Mouse (Mus musculus) thymus, adult 18-20 months (tissue): ENCODE measurements around the gene Zfp385b.
"Not testable (repeated sequence)": the region's sequence is repeated elsewhere in the genome, so short reads cannot be mapped to it uniquely, and the experiment has no call there.

Experiments
- DNase-seq, 2 experiments: peaks; one replicate each; pipeline ENCODE4 v3.0.0; 2022; ENCODE audit warnings: mixed read lengths in 2 of 2

The Zfp385b gene

GRCm38 (mm10) chr2:77454341-77454937, 365.0 kb downstream of the Zfp385b start:
- DNase-seq, result no peak

- no peak for DNase-seq
These were observed 365.7 kb downstream of the Zfp385b start for GRCm38 (mm10) chr2:77453786-77454185.

GRCm38 (mm10) chr2:77450017-77450416, 369.4 kb downstream of the Zfp385b start:
- not testable (repeated sequence) for DNase-seq

DNA sequence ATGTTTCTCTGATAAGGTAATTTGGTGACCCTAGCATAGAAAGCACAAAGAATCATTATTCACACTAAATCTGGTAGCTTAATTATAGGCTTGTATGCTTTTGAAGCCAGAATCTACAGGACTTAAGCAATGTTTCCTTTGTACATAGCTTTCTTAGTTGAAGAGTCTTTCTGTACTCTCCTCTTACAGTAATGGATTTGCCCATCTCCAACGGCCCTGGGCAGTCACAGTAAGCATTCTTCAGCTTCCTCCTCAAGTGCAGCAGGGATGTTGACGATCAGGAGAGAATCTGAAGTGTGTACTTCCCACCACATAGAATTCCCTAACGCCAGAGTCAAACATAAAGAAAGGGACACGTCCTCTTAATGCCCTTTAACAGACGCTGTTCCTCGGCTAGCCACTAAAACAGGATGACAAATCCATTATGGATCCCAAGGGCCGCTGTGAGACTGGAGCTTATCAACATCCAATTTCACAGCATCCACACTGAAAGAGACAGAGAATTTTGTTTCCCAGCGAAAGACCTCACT, 370.4 kb downstream of the Zfp385b start:
- DNase-seq, result no peak

DNA sequence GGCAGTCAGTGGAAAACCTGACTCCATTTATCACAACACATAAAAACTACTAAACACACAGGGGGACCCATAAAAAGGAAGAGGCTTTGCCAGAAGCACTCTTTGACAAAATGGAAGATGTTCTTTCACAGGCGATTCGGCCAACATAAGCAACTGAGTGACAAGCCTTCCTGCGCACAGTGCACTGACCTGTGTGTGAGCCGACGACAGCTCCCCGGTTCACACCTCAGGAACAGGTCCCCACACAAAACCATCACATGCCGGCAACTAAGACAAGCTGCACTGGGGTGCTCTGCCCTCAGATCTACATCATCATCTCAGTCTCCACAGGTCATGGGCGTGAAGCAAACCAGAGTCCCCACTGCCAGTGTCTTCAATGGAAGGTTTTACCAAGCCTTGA, 375.2 kb downstream of the Zfp385b start:
- no peak for DNase-seq

DNA sequence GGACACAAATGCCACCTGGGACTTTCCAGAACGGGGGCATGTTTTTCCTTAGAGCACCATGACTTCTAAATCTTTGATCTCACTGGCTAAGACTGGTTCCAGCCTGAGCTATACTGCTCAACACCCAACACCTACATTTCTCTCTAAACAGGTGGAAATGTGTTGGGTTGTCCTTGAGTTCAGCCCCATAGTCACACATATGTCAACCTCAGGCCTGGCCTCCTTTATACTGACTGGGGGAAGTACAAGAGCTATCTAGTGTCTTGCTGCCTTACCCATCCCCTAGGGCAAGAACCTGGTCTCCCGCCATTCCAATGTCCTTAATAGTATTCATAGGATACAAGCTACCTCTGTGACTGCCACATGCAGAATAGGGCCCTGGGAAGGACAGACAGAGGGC, 378.8 kb downstream of the Zfp385b start:
- DNase-seq, result no peak

GRCm38 (mm10) chr2:77436241-77436759, 383.1 kb downstream of the Zfp385b start:
- no peak for DNase-seq

DNA sequence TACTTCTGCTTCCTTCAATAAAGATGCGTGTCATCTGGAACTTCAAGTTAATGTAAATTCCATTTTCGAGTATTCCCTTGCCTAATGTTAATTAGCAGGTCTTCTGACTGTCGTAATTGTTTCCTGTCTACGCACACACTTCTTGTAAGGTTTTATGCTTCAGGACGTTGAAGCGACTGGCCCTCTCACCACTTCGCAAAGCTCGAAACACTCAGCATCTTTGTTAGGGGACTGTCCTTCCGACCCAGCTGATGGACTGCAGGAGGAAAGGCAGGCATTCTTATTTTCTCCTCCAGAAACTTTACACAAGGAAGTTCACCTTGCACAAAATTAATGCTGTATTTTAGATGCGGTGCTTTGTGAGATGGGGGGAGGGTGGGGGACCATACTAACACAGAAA, 400.0 kb downstream of the Zfp385b start:
- no peak for DNase-seq

DNA sequence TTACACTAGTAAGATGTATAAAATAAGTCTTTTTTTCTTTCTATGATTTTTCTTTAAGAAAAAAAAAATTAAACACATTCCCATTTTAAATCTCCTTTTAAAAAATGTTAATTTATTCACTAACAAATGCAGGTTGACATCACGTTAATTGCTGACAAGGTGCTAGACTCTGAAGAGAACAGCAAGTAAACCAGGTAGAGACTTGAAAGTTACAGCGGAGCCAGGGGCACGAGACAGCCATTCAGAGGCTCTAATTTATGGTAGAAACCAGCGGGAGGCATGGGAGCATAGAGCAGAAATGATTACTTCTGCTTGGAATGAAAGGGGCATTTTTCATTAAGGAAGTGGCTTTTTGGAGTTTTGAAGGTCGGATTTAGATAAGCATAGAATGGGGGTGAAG, 401.4 kb downstream of the Zfp385b start:
- no peak for DNase-seq

DNA sequence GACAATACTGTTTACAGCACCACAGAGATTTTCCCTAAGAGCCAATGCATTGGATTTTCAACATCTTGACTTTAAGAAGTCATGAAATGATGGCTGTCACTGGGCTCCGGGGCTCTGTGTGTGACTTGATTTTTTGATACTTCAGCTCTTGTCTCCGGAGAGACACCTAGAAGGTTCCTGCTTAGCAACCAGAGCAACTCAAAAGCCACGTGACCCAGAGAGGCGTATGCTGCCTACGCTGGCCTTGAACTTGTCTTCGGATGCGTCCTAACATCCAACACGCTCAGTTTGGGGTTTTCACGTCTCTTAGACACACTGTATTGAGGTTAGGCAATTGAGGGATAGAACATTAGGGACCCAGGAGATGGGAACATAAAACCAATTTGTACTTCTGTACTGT, 407.3 kb downstream of the Zfp385b start:
- no peak for DNase-seq

DNA sequence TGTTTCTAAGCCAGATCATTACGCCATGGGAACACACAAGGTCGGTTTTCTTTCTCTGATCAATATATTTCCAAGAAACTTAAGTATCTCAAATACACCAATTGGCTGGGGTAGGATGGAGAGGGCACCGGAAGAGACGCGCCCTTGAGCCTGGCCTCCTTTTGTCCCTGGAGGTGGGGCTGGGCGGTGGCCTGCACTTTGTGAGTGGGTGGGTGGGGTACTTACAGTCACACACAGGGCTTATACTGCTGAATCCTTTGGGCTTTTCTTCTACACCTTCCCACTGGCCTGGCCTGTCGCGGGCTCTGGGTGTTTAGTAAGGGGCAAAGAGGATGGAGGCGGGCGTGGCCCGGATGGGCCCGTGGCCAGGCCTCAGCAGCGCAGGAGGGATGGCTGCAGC, 407.8 kb downstream of the Zfp385b start:
- DNase-seq, result no peak

- DNase-seq, result no peak
These were observed 409.8 kb downstream of the Zfp385b start for GRCm38 (mm10) chr2:77409521-77410135.

DNA sequence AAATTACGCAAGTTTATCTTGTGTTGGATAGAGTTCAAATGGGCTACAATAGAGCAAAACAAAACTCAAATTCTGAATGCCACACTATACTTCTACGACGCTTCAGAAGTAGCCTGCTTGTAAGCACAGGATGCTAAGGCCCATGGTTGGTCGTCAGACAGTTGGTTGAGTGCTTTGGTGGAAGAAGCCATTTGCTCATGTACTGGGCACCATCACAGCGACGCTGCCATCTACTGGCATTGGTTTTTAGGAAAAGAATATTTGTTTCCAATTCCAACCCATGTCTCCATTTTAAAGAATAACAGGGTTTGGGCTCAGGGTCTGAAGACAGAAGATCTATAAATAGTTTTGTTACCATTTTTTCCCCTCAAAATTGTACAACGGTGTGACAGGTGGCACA, 410.5 kb downstream of the Zfp385b start:
- no peak for DNase-seq

GRCm38 (mm10) chr2:77402329-77402728, 417.1 kb downstream of the Zfp385b start:
- no peak for DNase-seq

- no peak for DNase-seq
These were observed 417.8 kb downstream of the Zfp385b start for GRCm38 (mm10) chr2:77401438-77402235.

DNA sequence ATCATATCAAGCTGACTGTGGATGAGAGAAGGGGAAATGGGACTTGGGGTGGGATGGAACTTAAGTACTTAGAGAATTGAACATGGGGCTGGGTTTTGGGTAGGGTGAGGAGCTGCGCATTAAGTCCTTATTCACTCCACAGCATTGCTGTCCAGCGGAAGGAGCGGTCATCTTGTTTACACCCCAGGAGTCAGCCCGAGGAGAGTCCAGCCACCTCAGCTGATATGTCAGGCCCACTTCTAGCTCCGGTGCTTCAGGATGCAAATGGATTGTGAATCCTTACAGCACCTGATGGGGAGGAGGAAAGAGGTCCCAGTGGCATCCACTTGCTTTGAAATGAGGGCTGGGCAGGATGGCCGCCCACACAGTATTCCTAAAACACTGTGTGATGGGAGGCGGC, 425.6 kb downstream of the Zfp385b start:
- no peak for DNase-seq

- DNase-seq, result no peak
These were observed 431.3 kb downstream of the Zfp385b start for GRCm38 (mm10) chr2:77388186-77388585.

- DNase-seq, result no peak
These were observed 432.9 kb downstream of the Zfp385b start for GRCm38 (mm10) chr2:77386515-77386914.

- DNase-seq, result no peak
These were observed 436.7 kb downstream of the Zfp385b start for GRCm38 (mm10) chr2:77382766-77383165.

DNA sequence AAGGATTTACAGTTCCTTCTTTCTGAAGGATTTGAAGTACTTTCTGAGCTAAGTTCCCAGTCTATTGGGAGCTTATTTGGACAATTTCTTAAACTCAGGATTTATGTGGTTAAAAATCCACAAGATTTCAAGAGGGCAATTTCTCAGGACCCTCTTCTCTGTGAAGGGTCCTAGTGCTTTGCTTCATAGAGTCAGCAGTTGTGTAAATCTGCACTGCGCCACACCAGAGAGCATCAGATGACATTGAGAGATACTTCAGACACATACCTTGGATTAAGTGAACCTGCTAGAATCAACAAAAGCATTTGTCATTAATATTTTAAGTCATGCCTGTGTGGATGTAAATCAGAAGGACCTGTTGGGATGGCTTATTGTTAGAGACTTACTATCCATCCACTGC, 439.5 kb downstream of the Zfp385b start:
- DNase-seq, result no peak

DNA sequence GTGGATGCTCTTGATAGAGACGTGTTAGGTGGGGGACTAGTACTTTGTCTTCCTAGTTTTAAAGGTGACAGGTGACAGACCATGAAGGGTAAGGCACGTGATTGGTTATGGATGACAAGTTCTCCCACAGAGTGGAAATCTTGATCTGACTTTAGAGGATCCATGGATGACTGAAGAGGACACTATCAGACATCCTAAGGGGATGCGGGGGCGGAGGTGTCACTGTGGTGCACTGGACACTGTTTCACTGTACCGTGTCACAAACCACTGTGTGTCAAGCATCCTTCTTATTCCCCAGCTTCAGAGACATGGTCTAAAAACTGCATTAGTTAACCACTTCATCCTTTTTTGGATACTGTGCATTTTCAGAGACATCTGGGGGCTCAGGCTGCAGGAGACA, 440.1 kb downstream of the Zfp385b start:
- DNase-seq, result no peak

- DNase-seq, result no peak
These were observed 442.6 kb downstream of the Zfp385b start for GRCm38 (mm10) chr2:77376823-77377222.

GRCm38 (mm10) chr2:77375155-77375554, 444.3 kb downstream of the Zfp385b start:
- DNase-seq, result no peak

DNA sequence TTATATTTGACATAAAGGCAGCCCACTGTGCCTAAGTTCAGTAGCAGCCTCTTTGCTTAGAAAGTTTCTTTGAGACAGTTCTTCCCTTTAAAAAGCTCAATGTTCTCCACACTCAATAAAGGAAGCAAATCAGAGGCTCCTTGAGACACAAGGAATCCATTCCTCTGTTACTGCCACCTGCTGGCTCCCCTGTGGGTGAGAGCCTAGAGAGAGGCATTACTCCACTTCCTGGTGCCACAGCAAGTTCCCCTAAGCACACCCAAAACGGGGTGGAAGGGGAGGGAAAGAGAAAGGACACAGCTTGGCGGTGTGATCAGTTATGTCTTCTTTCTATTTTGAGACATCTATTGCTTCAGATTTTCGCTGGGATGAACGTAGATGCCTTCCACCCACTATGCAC, 450.3 kb downstream of the Zfp385b start:
- no peak for DNase-seq
